Mouse (Mus musculus): ENCODE data around the gene Swi5. TPM values are rescaled to one million over a fixed set of nuclear protein-coding genes. Genes with fewer than 3 reads are reported as not detected.
"Not testable (repeated sequence)": the region's sequence is repeated elsewhere in the genome, so short reads cannot be mapped to it uniquely, and the experiment has no call there.

Gene Swi5
- polyA plus RNA-seq, 1 experiment: 65.3 TPM

DNA sequence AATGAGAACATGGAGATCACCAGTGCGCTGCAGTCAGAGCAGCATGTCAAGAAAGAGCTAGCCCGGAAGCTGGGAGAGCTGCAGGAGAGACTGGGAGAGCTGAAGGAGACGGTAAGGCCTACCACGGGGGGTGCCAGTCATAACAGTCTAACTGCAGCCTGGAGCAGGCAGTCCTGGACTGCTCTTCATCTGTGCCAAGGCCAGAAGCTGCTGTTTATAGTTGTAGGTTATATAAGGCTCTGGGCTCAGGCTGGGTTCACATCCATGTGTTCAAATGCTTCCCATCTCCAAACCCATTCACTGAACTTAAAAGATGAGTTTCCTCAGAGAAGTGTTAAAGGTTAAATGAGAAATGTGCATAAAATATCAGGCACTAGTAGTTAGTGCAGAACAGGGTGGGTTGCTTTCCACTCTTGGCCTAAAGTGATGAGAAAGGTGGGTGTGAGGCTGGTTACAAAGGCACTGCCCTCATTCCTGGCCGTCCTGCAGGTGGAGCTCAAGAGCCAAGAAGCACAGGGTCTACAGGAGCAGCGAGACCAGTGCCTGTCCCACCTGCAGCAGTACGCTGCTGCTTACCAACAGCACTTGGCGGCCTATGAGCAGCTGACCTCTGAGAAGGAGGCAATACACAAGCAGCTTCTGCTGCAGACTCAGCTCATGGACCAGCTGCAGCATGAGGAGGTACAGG lies 16.4 kb upstream of the Swi5 start:
- 62% methylated on average over 8 of the region's 8 CpGs for WGBS
- no peaks in the 10 kb centered on the region for H3K27me3 ChIP-seq (ENCODE audit: control insufficient read depth, insufficient read depth, low read length)
- no peaks in the 10 kb centered on the region for H3K4me1 ChIP-seq (ENCODE audit: control insufficient read depth, insufficient read depth, insufficient read length, low read length)
- H3K36me3 ChIP-seq (ENCODE audit: control insufficient read depth, insufficient read depth, low read length): peaks cover 70% of the 10 kb centered on the region
- no peak overlapping the region for H3K4me3 ChIP-seq (ENCODE audit: low read depth, low read length)
- TF ChIP-seq CTCF (IDR thresholded peaks at IDR 0.05; ENCODE audit: extremely low read depth, insufficient read length, insufficient replicate concordance, low read depth, low read length): peak; percentile 66; the same call in 1 of the 2 replicates
- no peak for TF ChIP-seq POLR2A (IDR thresholded peaks at IDR 0.05; ENCODE audit: low read depth, low read length)
- no peak overlapping the region for H3K27ac ChIP-seq (ENCODE audit: insufficient read depth, low read depth, low read length)

DNA sequence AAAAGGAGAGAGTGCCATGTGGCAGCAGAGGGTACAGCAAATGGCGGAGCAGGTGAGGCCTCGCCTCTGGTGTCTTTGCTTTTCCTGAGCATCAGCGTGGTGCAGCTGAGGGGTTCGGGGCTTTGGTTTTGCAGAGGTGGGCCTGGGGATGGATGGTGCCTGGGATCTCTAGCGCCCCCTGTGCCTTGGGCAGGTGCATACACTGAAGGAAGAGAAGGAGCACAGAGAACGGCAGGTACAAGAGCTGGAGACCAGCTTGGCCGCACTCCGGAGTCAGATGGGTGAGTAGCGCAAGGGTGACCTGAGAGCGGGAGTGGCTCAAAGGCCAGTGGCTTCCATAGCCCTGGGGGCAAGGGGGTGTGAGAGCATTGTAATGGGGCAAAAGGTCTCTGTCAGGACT lies 15.1 kb upstream of the Swi5 start:
- WGBS: 91% methylated on average over 10 of the region's 10 CpGs
- Histone ChIP-seq H3K27ac (ENCODE audit: insufficient read depth, low read depth, low read length) (no peak overlapping the region), H3K4me3 (ENCODE audit: low read depth, low read length) (no peak overlapping the region), H3K4me1 (ENCODE audit: control insufficient read depth, insufficient read depth, insufficient read length, low read length) (no peaks in the 10 kb centered on the region), H3K27me3 (ENCODE audit: control insufficient read depth, insufficient read depth, low read length) (no peaks in the 10 kb centered on the region), H3K36me3 (ENCODE audit: control insufficient read depth, insufficient read depth, low read length) (peaks cover 78% of the 10 kb centered on the region)
- no peak for TF ChIP-seq POLR2A (IDR thresholded peaks at IDR 0.05; ENCODE audit: low read depth, low read length)
- TF ChIP-seq CTCF (IDR thresholded peaks at IDR 0.05; ENCODE audit: extremely low read depth, insufficient read length, insufficient replicate concordance, low read depth, low read length): peak; percentile 23; the same call in 1 of the 2 replicates

DNA sequence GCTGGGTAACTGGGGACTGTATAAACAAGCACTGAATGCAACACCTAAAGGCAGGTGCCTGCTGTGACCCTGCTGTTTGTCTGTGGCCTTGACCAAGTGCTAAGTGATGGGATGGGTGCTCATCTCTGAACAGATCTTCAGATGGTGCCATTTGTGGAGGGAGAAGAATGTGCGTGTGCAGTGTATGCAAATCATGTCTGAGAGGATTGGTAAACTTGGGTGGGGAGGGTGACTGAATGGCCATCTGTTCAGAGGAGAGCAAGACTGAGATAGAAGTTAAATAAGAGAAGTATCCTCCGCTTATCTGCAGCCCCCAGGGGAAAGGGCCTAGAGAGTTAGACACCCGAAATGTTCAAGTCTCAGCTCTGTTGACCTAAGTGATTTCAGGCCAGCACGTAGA lies 11.6 kb upstream of the Swi5 start:
- no peak overlapping the region for H3K27ac ChIP-seq (ENCODE audit: insufficient read depth, low read depth, low read length)
- no peak overlapping the region for H3K4me3 ChIP-seq (ENCODE audit: low read depth, low read length)
- TF ChIP-seq POLR2A (IDR thresholded peaks at IDR 0.05; ENCODE audit: low read depth, low read length): no peak
- no peak for TF ChIP-seq CTCF (IDR thresholded peaks at IDR 0.05; ENCODE audit: extremely low read depth, insufficient read length, insufficient replicate concordance, low read depth, low read length)
- H3K27me3 ChIP-seq (ENCODE audit: control insufficient read depth, insufficient read depth, low read length): no peaks in the 10 kb centered on the region
- WGBS: 93% methylated on average over 4 of the region's 4 CpGs
- peaks cover 61% of the 10 kb centered on the region for H3K36me3 ChIP-seq (ENCODE audit: control insufficient read depth, insufficient read depth, low read length)
- no peaks in the 10 kb centered on the region for H3K4me1 ChIP-seq (ENCODE audit: control insufficient read depth, insufficient read depth, insufficient read length, low read length)

DNA sequence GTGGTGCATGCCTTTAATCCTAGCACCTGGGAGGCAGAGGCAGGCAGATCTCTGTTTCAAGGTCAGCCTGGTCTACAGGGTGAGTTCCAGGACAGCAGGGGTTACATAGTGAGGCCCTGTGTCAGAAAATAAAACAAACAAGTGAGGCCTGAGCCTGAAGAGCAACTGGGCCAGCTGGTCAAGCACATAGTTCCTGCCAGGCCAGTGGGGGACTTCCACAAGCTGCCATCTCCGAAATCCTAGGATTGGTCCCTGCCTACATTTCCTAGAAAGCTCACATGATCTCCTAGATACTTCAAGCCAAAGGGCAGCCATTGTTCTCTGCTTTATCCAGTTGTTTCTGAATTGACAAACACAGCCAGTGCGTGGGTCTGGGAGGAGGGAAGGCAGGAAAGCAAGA lies 8.0 kb upstream of the Swi5 start:
- WGBS: 86% methylated on average over 2 of the region's 2 CpGs
- H3K27ac ChIP-seq (ENCODE audit: insufficient read depth, low read depth, low read length); H3K27me3 ChIP-seq (ENCODE audit: control insufficient read depth, insufficient read depth, low read length); H3K4me1 ChIP-seq (ENCODE audit: control insufficient read depth, insufficient read depth, insufficient read length, low read length); H3K4me3 ChIP-seq (ENCODE audit: low read depth, low read length): not testable (repeated sequence)
- H3K36me3 ChIP-seq (ENCODE audit: control insufficient read depth, insufficient read depth, low read length): peaks cover 51% of the 10 kb centered on the region

DNA sequence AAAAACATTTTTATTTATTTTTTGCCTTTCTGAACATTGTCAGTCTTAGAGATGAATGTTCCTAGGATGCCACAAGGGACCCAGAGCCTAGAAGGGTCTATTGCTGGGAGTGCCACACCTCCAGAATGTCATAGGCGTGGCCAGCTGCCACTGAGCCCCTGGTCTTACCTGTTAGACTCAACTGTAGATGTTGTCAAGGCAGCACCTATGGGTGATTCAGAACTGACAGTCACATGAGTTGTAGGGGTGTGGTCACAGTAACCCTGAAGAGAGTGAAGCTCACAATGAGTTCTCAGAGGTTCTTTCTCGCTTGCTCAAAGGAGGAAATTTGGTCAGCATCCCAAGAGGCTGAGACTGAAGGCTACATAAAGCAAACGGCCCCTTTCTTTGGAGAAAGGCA lies 7.4 kb upstream of the Swi5 start:
- 86% methylated on average over 3 of the region's 3 CpGs for WGBS
- Histone ChIP-seq H3K27me3 (ENCODE audit: control insufficient read depth, insufficient read depth, low read length) (no peaks in the 10 kb centered on the region), H3K36me3 (ENCODE audit: control insufficient read depth, insufficient read depth, low read length) (peaks cover 48% of the 10 kb centered on the region), H3K4me1 (ENCODE audit: control insufficient read depth, insufficient read depth, insufficient read length, low read length) (no peaks in the 10 kb centered on the region), H3K4me3 (ENCODE audit: low read depth, low read length) (no peak overlapping the region), H3K27ac (ENCODE audit: insufficient read depth, low read depth, low read length) (no peak overlapping the region)
- no peak for TF ChIP-seq CTCF (IDR thresholded peaks at IDR 0.05; ENCODE audit: extremely low read depth, insufficient read length, insufficient replicate concordance, low read depth, low read length)
- no peak for TF ChIP-seq POLR2A (IDR thresholded peaks at IDR 0.05; ENCODE audit: low read depth, low read length)

DNA sequence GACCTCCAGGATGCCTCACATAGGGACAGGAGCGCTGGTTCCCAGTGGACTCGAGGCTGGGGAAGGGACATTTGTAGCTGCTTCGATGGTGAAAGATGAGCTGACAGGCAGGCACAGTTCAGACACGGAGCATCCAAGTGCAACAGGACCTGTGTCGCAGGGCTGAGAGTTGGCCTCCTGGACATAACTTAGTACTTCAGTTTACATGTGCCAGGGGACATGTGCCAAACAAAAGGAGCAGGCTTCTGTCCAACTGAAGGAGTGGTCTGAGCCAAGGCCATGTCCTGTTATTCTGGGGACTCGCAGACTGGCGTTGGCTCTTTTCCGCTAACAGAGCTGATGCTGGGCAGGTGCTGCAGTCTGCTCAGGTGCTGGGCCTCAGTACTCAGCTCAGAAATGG lies 6.5 kb upstream of the Swi5 start:
- H3K4me3 ChIP-seq (ENCODE audit: low read depth, low read length): no peak overlapping the region
- no peak overlapping the region for H3K27ac ChIP-seq (ENCODE audit: insufficient read depth, low read depth, low read length)
- H3K36me3 ChIP-seq (ENCODE audit: control insufficient read depth, insufficient read depth, low read length): peaks cover 40% of the 10 kb centered on the region
- no peak for TF ChIP-seq POLR2A (IDR thresholded peaks at IDR 0.05; ENCODE audit: low read depth, low read length)
- no peak for TF ChIP-seq CTCF (IDR thresholded peaks at IDR 0.05; ENCODE audit: extremely low read depth, insufficient read length, insufficient replicate concordance, low read depth, low read length)
- peaks cover under 1% of the 10 kb centered on the region; the same call in 1 of the 2 replicates for H3K4me1 ChIP-seq (ENCODE audit: control insufficient read depth, insufficient read depth, insufficient read length, low read length)
- 81% methylated on average over 8 of the region's 8 CpGs for WGBS
- H3K27me3 ChIP-seq (ENCODE audit: control insufficient read depth, insufficient read depth, low read length): no peaks in the 10 kb centered on the region

DNA sequence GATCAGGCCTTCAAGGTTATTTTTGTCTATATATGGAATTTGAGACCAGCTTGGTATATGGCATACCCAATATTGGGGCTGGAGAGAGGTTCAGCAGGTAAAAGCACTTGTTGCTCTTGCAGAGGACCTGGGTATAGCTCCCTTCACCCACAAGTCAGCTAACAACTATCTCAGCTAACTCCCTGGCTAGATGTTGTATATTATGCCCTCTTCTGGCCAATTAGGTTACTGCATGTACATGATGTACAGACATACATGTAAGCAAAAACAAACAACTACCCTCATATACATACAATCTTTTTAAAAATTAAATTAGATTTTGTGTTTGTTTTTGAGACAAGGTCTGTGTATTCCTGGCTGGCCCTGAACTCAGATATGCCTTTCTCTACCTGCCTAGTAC lies 1.7 kb upstream of the Swi5 start:
- TF ChIP-seq CTCF (IDR thresholded peaks at IDR 0.05; ENCODE audit: extremely low read depth, insufficient read length, insufficient replicate concordance, low read depth, low read length) (0 out of 2 replicates have a peak, but pooled peaks have one; percentile 15), POLR2A (IDR thresholded peaks at IDR 0.05; ENCODE audit: low read depth, low read length) (no peak)
- Histone ChIP-seq H3K4me3 (ENCODE audit: low read depth, low read length) (no peak overlapping the region), H3K27me3 (ENCODE audit: control insufficient read depth, insufficient read depth, low read length) (no peaks in the 10 kb centered on the region), H3K27ac (ENCODE audit: insufficient read depth, low read depth, low read length) (no peak overlapping the region), H3K4me1 (ENCODE audit: control insufficient read depth, insufficient read depth, insufficient read length, low read length) (peaks cover 5% of the 10 kb centered on the region), H3K36me3 (ENCODE audit: control insufficient read depth, insufficient read depth, low read length) (peaks cover 14% of the 10 kb centered on the region)

All from small intestine, adult 2 months (tissue).